Mouse (Mus musculus) erythroblast, embryonic 14.5 days (primary cell): ENCODE measurements around the gene Gal3st2c.

Source experiments
- GATA1 ChIP-seq: IDR thresholded peaks from 2 replicates; pipeline ENCODE4 v1.6.1; 2012; ENCODE audit warnings: low read length, inconsistent platforms, mixed read lengths
- TAL1 ChIP-seq: IDR thresholded peaks from 3 replicates; pipeline ENCODE4 v1.6.1; 2012; ENCODE audit warnings: low read length, inconsistent platforms, mixed read lengths

DNA sequence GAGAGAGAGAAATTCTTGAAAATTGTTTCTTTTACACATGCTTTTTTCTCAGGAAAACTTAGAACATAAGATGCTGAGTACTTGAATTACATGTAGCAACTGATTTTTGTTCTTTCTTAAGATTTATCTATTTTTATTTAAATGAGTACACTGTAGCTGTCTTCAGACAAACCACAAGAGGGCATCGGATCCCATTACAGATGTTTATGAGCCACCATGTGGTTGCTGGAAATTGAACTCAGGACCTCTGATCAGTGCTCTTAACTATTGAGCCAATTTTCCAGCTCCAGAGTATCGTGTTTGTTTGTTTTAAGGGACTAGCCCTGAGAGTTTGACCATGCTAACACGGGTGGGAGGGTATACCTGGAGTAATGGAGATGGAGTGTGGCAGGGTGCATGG is 21.3 kb downstream of the Gal3st2c start:
- TF ChIP-seq GATA1 (no peak), TAL1 (no peak)
